ENCODE assay signal across 21 mouse cellular contexts in the genomic region with DNA sequence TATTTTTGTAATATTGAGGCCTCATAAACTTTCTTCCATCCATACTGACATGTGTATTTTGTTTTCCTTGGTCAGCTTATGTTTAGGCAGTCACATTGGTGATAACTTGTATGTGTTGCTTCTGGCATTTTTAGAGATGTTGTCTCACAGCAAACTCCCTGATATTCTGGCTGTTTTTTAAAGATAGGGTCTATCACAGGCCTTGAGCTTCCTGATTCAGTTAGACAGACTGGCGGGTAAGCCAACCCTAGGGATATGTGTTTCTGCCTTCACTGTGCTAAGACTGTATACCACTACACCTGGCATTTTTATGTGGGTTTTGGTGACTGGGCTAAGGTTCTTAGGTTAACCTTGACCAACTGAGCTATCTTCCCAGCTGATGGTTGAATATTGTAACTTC.
DNase-seq lines count a peak whose midpoint lies in the region; ATAC-seq and TF ChIP-seq lines count a peak whose summit lies in the region.
"Had no signal": no experiment of that assay in that cellular context is flagged by ENCODE, and none has a peak within 500 bp of the region (broad histone marks: within the 10 kb centered on the region; RNA-seq: fewer than 3 reads in every experiment).

No protein-coding gene starts in this region.

- TF ChIP-seq CTCF in liver, postnatal 0 days (IDR thresholded peaks at IDR 0.05; ENCODE audit: low read depth): no peak
- TF ChIP-seq CTCF in G1E (IDR thresholded peaks at IDR 0.05; ENCODE audit: low read depth, low read length): no peak

- ATAC-seq in liver, embryonic 11.5 days (replicated peaks; ENCODE audit: low FRiP score): peak; percentile 79
- ATAC-seq in liver, postnatal 0 days: no peak
- ATAC-seq in G1E (ENCODE audit: extremely low read depth, insufficient number of reproducible peaks, low FRiP score, poor library complexity, severe bottlenecking): peak; percentile 45; the same call in 1 of the 2 replicates
- peak; percentile 86 for ATAC-seq in liver, embryonic 13.5 days (ENCODE audit: low read depth)
- peak; percentile 72 for ATAC-seq in liver, embryonic 15.5 days (ENCODE audit: insufficient read depth)
- no peak for ATAC-seq in monocyte, adult 5-6 weeks (replicated peaks; ENCODE audit: insufficient number of reproducible peaks, low FRiP score, low TSS enrichment, poor library complexity, severe bottlenecking)
- ATAC-seq: forebrain, embryonic 13.5 days; forebrain, embryonic 15.5 days; forebrain, postnatal 0 days had no signal

- H3K9me3 ChIP-seq in liver, embryonic 11.5 days (ENCODE audit: control insufficient read depth, low read length): no peaks in the 10 kb centered on the region
- H3K9me3 ChIP-seq in liver, postnatal 0 days (ENCODE audit: low read length): no peaks in the 10 kb centered on the region
- H3K9me3 ChIP-seq in G1E (replicated peaks): no peaks in the 10 kb centered on the region
- no peaks in the 10 kb centered on the region for H3K9me3 ChIP-seq in liver, embryonic 13.5 days (replicated peaks)
- no peaks in the 10 kb centered on the region for H3K9me3 ChIP-seq in liver, embryonic 15.5 days (replicated peaks)
- H3K9me3 ChIP-seq: embryonic facial prominence, embryonic 10.5 days; embryonic facial prominence, embryonic 12.5 days; forebrain, embryonic 13.5 days; forebrain, embryonic 15.5 days had no signal

- no peak for TF ChIP-seq EP300 in liver, postnatal 0 days (IDR thresholded peaks at IDR 0.05; ENCODE audit: low read depth)

- no peaks in the 10 kb centered on the region for H3K27me3 ChIP-seq in liver, embryonic 11.5 days (replicated peaks; ENCODE audit: control insufficient read depth, insufficient read depth, low read length)
- H3K27me3 ChIP-seq in liver, postnatal 0 days (ENCODE audit: insufficient read depth, low read length): no peaks in the 10 kb centered on the region
- no peaks in the 10 kb centered on the region for H3K27me3 ChIP-seq in G1E (ENCODE audit: insufficient read depth, low read length)
- H3K27me3 ChIP-seq in liver, embryonic 13.5 days: no peaks in the 10 kb centered on the region
- H3K27me3 ChIP-seq in liver, embryonic 15.5 days: no peaks in the 10 kb centered on the region
- H3K27me3 ChIP-seq: embryonic facial prominence, embryonic 12.5 days; forebrain, embryonic 13.5 days; forebrain, embryonic 15.5 days had no signal

- intact Hi-C loops in heart, postnatal 14 days (cut with DNase I): no loop called here

- no peak overlapping the region for H3K4me3 ChIP-seq in liver, embryonic 11.5 days (ENCODE audit: low read depth, low read length)
- H3K4me3 ChIP-seq in liver, postnatal 0 days (ENCODE audit: low read depth, low read length): no peak overlapping the region
- H3K4me3 ChIP-seq in G1E (ENCODE audit: low read depth, low read length): no peak overlapping the region
- no peak overlapping the region for H3K4me3 ChIP-seq in liver, embryonic 13.5 days (replicated peaks)
- no peak overlapping the region for H3K4me3 ChIP-seq in liver, embryonic 15.5 days (replicated peaks)
- H3K4me3 ChIP-seq: embryonic facial prominence, embryonic 10.5 days; embryonic facial prominence, embryonic 12.5 days; forebrain, embryonic 13.5 days; forebrain, embryonic 15.5 days had no signal

- H3K27ac ChIP-seq in liver, embryonic 11.5 days (ENCODE audit: low read depth, low read length): no peak overlapping the region
- no peak overlapping the region for H3K27ac ChIP-seq in liver, postnatal 0 days (ENCODE audit: low read depth)
- H3K27ac ChIP-seq in liver, embryonic 13.5 days: no peak overlapping the region
- H3K27ac ChIP-seq in liver, embryonic 15.5 days (replicated peaks): no peak overlapping the region
- H3K27ac ChIP-seq: embryonic facial prominence, embryonic 10.5 days; embryonic facial prominence, embryonic 12.5 days; forebrain, embryonic 13.5 days; forebrain, embryonic 15.5 days had no signal

- H3K36me3 ChIP-seq in liver, embryonic 11.5 days (ENCODE audit: control insufficient read depth, insufficient read depth, low read length): no peaks in the 10 kb centered on the region
- H3K36me3 ChIP-seq in liver, postnatal 0 days (replicated peaks; ENCODE audit: insufficient read depth, low read length): no peaks in the 10 kb centered on the region
- H3K36me3 ChIP-seq in G1E (replicated peaks): no peaks in the 10 kb centered on the region
- H3K36me3 ChIP-seq in liver, embryonic 13.5 days: no peaks in the 10 kb centered on the region
- no peaks in the 10 kb centered on the region for H3K36me3 ChIP-seq in liver, embryonic 15.5 days (replicated peaks)
- H3K36me3 ChIP-seq: embryonic facial prominence, embryonic 10.5 days; embryonic facial prominence, embryonic 12.5 days; forebrain, embryonic 15.5 days had no signal

- 64% methylated on average over 1 of the region's 1 CpGs for WGBS in liver, embryonic 11.5 days
- 59% methylated on average over 1 of the region's 1 CpGs for WGBS in liver, postnatal 0 days (ENCODE audit: insufficient replicate concordance)
- 42% methylated on average over 1 of the region's 1 CpGs for WGBS in liver, embryonic 13.5 days (ENCODE audit: insufficient replicate concordance)
- 26% methylated on average over 1 of the region's 1 CpGs for WGBS in liver, embryonic 15.5 days (ENCODE audit: insufficient replicate concordance)

- no peak overlapping the region for H3K4me2 ChIP-seq in liver, embryonic 11.5 days
- no peak overlapping the region for H3K4me2 ChIP-seq in liver, postnatal 0 days (ENCODE audit: low read depth, low read length)
- H3K4me2 ChIP-seq in liver, embryonic 13.5 days: no peak overlapping the region
- no peak overlapping the region for H3K4me2 ChIP-seq in liver, embryonic 15.5 days
- H3K4me2 ChIP-seq: embryonic facial prominence, embryonic 12.5 days; forebrain, embryonic 13.5 days; forebrain, embryonic 15.5 days had no signal

- no peak overlapping the region for H3K9ac ChIP-seq in liver, embryonic 11.5 days (ENCODE audit: low read depth, low read length)
- H3K9ac ChIP-seq in liver, postnatal 0 days (replicated peaks): no peak overlapping the region
- no peak overlapping the region for H3K9ac ChIP-seq in liver, embryonic 13.5 days
- H3K9ac ChIP-seq in liver, embryonic 15.5 days: no peak overlapping the region
- H3K9ac ChIP-seq: embryonic facial prominence, embryonic 12.5 days; forebrain, embryonic 13.5 days; forebrain, embryonic 15.5 days; forebrain, postnatal 0 days had no signal

- DNase-seq in liver, embryonic 11.5 days (ENCODE audit: low spot score): no peak
- no peak for DNase-seq in liver, postnatal 0 days
- DNase-seq in G1E (ENCODE audit: low spot score): no peak
- DNase-seq in liver, embryonic 13.5 days: no peak
- no peak for DNase-seq in heart, postnatal 14 days
- DNase-seq in B cell, adult 2 months: no peak
- DNase-seq: adrenal gland, adult 2 months; adrenal gland, postnatal 10 days; adrenal gland, postnatal 25 days; cerebellum, adult 11 months; cerebellum, adult 2 months; cerebellum, adult 9-10 months; cerebellum, postnatal 10 days; cerebellum, postnatal 25 days; forebrain, postnatal 0 days had no signal

- H3K4me1 ChIP-seq in liver, embryonic 11.5 days (replicated peaks; ENCODE audit: control insufficient read depth, insufficient read depth, low read length): no peaks in the 10 kb centered on the region
- H3K4me1 ChIP-seq in liver, postnatal 0 days (ENCODE audit: insufficient read depth): no peaks in the 10 kb centered on the region
- H3K4me1 ChIP-seq in G1E (ENCODE audit: insufficient read depth, low read depth, low read length): peaks cover 6% of the 10 kb centered on the region; the same call in 1 of the 2 replicates
- no peaks in the 10 kb centered on the region; the same call in 1 of the 2 replicates for H3K4me1 ChIP-seq in liver, embryonic 13.5 days (replicated peaks)
- peaks cover 3% of the 10 kb centered on the region; the same call in 1 of the 2 replicates for H3K4me1 ChIP-seq in liver, embryonic 15.5 days (replicated peaks)
- H3K4me1 ChIP-seq: embryonic facial prominence, embryonic 10.5 days; embryonic facial prominence, embryonic 12.5 days; forebrain, embryonic 13.5 days; forebrain, embryonic 15.5 days had no signal

Comparison
In these comparisons a context has a peak if more than half of its experiments do, and no peak if none do; other contexts are left out.
1. ATAC-seq: peak in liver, embryonic 11.5 days (single experiment), G1E (single experiment), liver, embryonic 13.5 days (single experiment) and liver, embryonic 15.5 days (single experiment); none in liver, postnatal 0 days (single experiment) and monocyte, adult 5-6 weeks (single experiment).